Mouse (Mus musculus): ENCODE data around the gene Erlec1. TPM values are rescaled to one million over a fixed set of nuclear protein-coding genes. Genes with fewer than 3 reads are reported as not detected.

Gene Erlec1
- 36.6 and 38.2 TPM in 2 replicates for polyA plus RNA-seq (2012; rRNA removed)

- TF ChIP-seq CTCF (IDR thresholded peaks at IDR 0.05; ENCODE audit: extremely low read depth, insufficient read depth, low read length), result no peak
- peak; percentile 79 for TF ChIP-seq POLR2A (IDR thresholded peaks at IDR 0.05; ENCODE audit: extremely low read depth, insufficient read depth, low read length)
- peak within 1 kb of the TSS; percentile 99 for H3K4me3 ChIP-seq (ENCODE audit: insufficient read depth, low read length)
- H3K27ac ChIP-seq (ENCODE audit: insufficient read depth, low read length), result peak within 1 kb of the TSS; percentile 82
- no peaks in the 10 kb centered on the region for H3K4me1 ChIP-seq (ENCODE audit: control insufficient read depth, insufficient read depth, low read length)
Observed at GRCm38 (mm10) chr11:30954279-30954725, at the start of gene Erlec1. Gene Erlec1 (minus strand): TSS chr11:30954335.

GRCm38 (mm10) chr11:31001169-31001908, 47.2 kb upstream of the Erlec1 start:
- H3K4me1 ChIP-seq (ENCODE audit: control insufficient read depth, insufficient read depth, low read length), result no peaks in the 10 kb centered on the region
- TF ChIP-seq CTCF (IDR thresholded peaks at IDR 0.05; ENCODE audit: extremely low read depth, insufficient read depth, low read length) (no peak), POLR2A (IDR thresholded peaks at IDR 0.05; ENCODE audit: extremely low read depth, insufficient read depth, low read length) (no peak)
- no peak overlapping the region for H3K4me3 ChIP-seq (ENCODE audit: insufficient read depth, low read length)
- H3K27ac ChIP-seq (ENCODE audit: insufficient read depth, low read length), result no peak overlapping the region

- Histone ChIP-seq H3K27ac (ENCODE audit: insufficient read depth, low read length) (no peak overlapping the region), H3K4me3 (ENCODE audit: insufficient read depth, low read length) (no peak overlapping the region), H3K4me1 (ENCODE audit: control insufficient read depth, insufficient read depth, low read length) (no peaks in the 10 kb centered on the region)
- TF ChIP-seq POLR2A (IDR thresholded peaks at IDR 0.05; ENCODE audit: extremely low read depth, insufficient read depth, low read length) (no peak), CTCF (IDR thresholded peaks at IDR 0.05; ENCODE audit: extremely low read depth, insufficient read depth, low read length) (no peak)
Observed at GRCm38 (mm10) chr11:31000028-31000427, 45.9 kb upstream of the Erlec1 start.

- Histone ChIP-seq H3K4me1 (ENCODE audit: control insufficient read depth, insufficient read depth, low read length) (no peaks in the 10 kb centered on the region), H3K4me3 (ENCODE audit: insufficient read depth, low read length) (no peak overlapping the region), H3K27ac (ENCODE audit: insufficient read depth, low read length) (no peak overlapping the region)
- TF ChIP-seq CTCF (IDR thresholded peaks at IDR 0.05; ENCODE audit: extremely low read depth, insufficient read depth, low read length), result no peak
- no peak for TF ChIP-seq POLR2A (IDR thresholded peaks at IDR 0.05; ENCODE audit: extremely low read depth, insufficient read depth, low read length)
Observed at GRCm38 (mm10) chr11:30998704-30999103, 44.6 kb upstream of the Erlec1 start.

- Histone ChIP-seq H3K27ac (ENCODE audit: insufficient read depth, low read length) (no peak overlapping the region), H3K4me1 (ENCODE audit: control insufficient read depth, insufficient read depth, low read length) (no peaks in the 10 kb centered on the region)
- TF ChIP-seq POLR2A (IDR thresholded peaks at IDR 0.05; ENCODE audit: extremely low read depth, insufficient read depth, low read length) (no peak), CTCF (IDR thresholded peaks at IDR 0.05; ENCODE audit: extremely low read depth, insufficient read depth, low read length) (no peak)
Observed at GRCm38 (mm10) chr11:30998199-30998598, 44.1 kb upstream of the Erlec1 start.

GRCm38 (mm10) chr11:30996670-30997069, 42.5 kb upstream of the Erlec1 start:
- no peak for TF ChIP-seq POLR2A (IDR thresholded peaks at IDR 0.05; ENCODE audit: extremely low read depth, insufficient read depth, low read length)
- TF ChIP-seq CTCF (IDR thresholded peaks at IDR 0.05; ENCODE audit: extremely low read depth, insufficient read depth, low read length), result no peak
- H3K27ac ChIP-seq (ENCODE audit: insufficient read depth, low read length), result no peak overlapping the region

More at GRCm38 (mm10) chr11:30998199-30998598, 44.1 kb upstream of the Erlec1 start:
- no peak overlapping the region for H3K4me3 ChIP-seq (ENCODE audit: insufficient read depth, low read length)

GRCm38 (mm10) chr11:30986625-30987017, 32.5 kb upstream of the Erlec1 start:
- peak overlapping the region; percentile 92 for H3K4me3 ChIP-seq (ENCODE audit: insufficient read depth, low read length)
- no peak overlapping the region for H3K27ac ChIP-seq (ENCODE audit: insufficient read depth, low read length)
- H3K4me1 ChIP-seq (ENCODE audit: control insufficient read depth, insufficient read depth, low read length), result peaks cover 2% of the 10 kb centered on the region; the same call in 1 of the 2 replicates
- no peak for TF ChIP-seq POLR2A (IDR thresholded peaks at IDR 0.05; ENCODE audit: extremely low read depth, insufficient read depth, low read length)
- TF ChIP-seq CTCF (IDR thresholded peaks at IDR 0.05; ENCODE audit: extremely low read depth, insufficient read depth, low read length), result no peak

More at GRCm38 (mm10) chr11:30996670-30997069, 42.5 kb upstream of the Erlec1 start:
- Histone ChIP-seq H3K4me3 (ENCODE audit: insufficient read depth, low read length) (no peak overlapping the region), H3K4me1 (ENCODE audit: control insufficient read depth, insufficient read depth, low read length) (no peaks in the 10 kb centered on the region)

- Histone ChIP-seq H3K27ac (ENCODE audit: insufficient read depth, low read length) (peak within 1 kb of the TSS; percentile 71), H3K4me1 (ENCODE audit: control insufficient read depth, insufficient read depth, low read length) (peaks cover 2% of the 10 kb centered on the region; the same call in 1 of the 2 replicates), H3K4me3 (ENCODE audit: insufficient read depth, low read length) (peak within 1 kb of the TSS; percentile 92)
- TF ChIP-seq POLR2A (IDR thresholded peaks at IDR 0.05; ENCODE audit: extremely low read depth, insufficient read depth, low read length) (peak; percentile 74), CTCF (IDR thresholded peaks at IDR 0.05; ENCODE audit: extremely low read depth, insufficient read depth, low read length) (no peak)
Observed at GRCm38 (mm10) chr11:30985877-30986624, 31.9 kb upstream of the Erlec1 start, which contains the start of gene Chac2. Gene Chac2 (minus strand): TSS chr11:30986350.

GRCm38 (mm10) chr11:30985237-30985636, 31.1 kb upstream of the Erlec1 start:
- TF ChIP-seq POLR2A (IDR thresholded peaks at IDR 0.05; ENCODE audit: extremely low read depth, insufficient read depth, low read length), result no peak
- TF ChIP-seq CTCF (IDR thresholded peaks at IDR 0.05; ENCODE audit: extremely low read depth, insufficient read depth, low read length), result no peak
- H3K4me1 ChIP-seq (ENCODE audit: control insufficient read depth, insufficient read depth, low read length), result peaks cover 2% of the 10 kb centered on the region; the same call in 1 of the 2 replicates
- no peak overlapping the region for H3K27ac ChIP-seq (ENCODE audit: insufficient read depth, low read length)
- H3K4me3 ChIP-seq (ENCODE audit: insufficient read depth, low read length), result peak overlapping the region; percentile 92

Measured in cortical plate, adult 2 months (tissue).